Mouse (Mus musculus) cerebellum, postnatal 14 days (tissue): ENCODE measurements at regions not wholly inside any gene's neighbourhood (a gene's known extent, or its start where the extent isn't known, plus 50 kb on each side); places are given as distances from the start of the nearest gene placed in this dataset.

Experiments used
- DNase-seq, 2 experiments: peaks; one replicate each; pipeline ENCODE4 v3.0.0; 2021; ENCODE audit warnings: mixed read lengths in 2 of 2

DNA sequence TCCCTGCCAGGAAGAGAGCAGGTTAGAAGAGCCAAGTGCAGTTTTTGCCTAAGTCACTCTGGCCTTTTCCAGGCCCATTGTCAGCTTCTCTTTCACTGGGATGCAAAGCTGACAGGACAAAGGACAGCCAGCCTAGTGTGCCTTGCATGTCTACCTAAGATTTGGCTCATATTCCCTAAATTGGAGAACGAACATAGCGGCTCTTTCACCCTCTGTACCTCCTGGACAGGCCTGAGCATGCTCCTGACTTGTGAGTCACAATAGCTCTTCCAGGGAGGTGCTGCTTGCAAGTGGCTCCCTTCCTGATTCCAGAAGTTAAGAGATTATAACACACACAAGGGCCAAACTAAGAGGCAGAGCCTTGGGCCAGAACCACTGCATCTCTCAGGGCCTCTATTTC is 97.1 kb downstream of the C1galt1 start:
- DNase-seq, result no peak

DNA sequence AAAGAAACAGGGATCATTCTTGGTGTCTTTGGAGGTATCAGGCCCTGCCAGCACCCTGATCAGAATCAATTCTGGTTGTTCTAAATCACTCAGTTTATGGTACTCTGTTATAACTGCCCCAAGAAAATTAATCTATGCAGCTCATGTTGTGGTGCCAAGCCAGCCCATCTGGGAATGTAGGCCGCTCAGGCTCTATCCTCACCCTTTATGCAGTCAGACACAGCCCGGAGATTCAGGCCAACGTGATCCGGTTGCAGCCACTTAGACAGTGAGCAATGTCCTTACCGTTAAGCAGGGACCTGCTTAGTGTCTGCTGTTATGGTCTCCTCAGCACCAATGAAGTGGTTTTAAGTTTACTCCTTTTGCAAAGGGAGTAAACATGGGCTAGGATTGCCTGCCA is 98.5 kb downstream of the C1galt1 start:
- DNase-seq, result peak; percentile 9 to 19

- DNase-seq, result no peak
Measured at GRCm38 (mm10) chr6:7943656-7944055, 99.0 kb downstream of the C1galt1 start.
